Mouse (Mus musculus) testis, adult 2 months (tissue): ENCODE data around the gene Rpl18.

ENCODE experiments used
- CTCF ChIP-seq: fragments of 200-500 bp; IDR thresholded peaks from 2 replicates; pipeline ENCODE4 v1.5.1; 2012; ENCODE audit warnings: low read depth, mild to moderate bottlenecking, inconsistent platforms, low read length, moderate library complexity; ENCODE audit not compliant: control insufficient read depth, insufficient read depth, insufficient replicate concordance
- POLR2A ChIP-seq: fragments of 200-500 bp; IDR thresholded peaks from 2 replicates; pipeline ENCODE4 v1.6.1; 2012; ENCODE audit warnings: low read depth, mild to moderate bottlenecking, inconsistent platforms, low read length, moderate library complexity; ENCODE audit not compliant: control insufficient read depth

- TF ChIP-seq POLR2A = no peak
- no peak for TF ChIP-seq CTCF
Observed at GRCm38 (mm10) chr7:45721642-45722347, 6.5 kb downstream of the Rpl18 start.
